Mouse (Mus musculus): ENCODE data around the gene Tars2. TPM values are rescaled to one million over a fixed set of nuclear protein-coding genes. Genes with fewer than 3 reads are reported as not detected.
"Not testable (repeated sequence)": the region's sequence is repeated elsewhere in the genome, so short reads cannot be mapped to it uniquely, and the experiment has no call there.

Tars2 gene
- 47.7 and 53.1 TPM in 2 replicates for polyA plus RNA-seq (2014; fragmentation: Nextera tagmentation; extraction: Ambion mirVana)

- no peak within 1 kb of the TSS for H3K4me2 ChIP-seq (ENCODE audit: low read depth, low read length)
- no peak within 1 kb of the TSS for H3K27ac ChIP-seq (replicated peaks; ENCODE audit: low read depth, low read length)
- H3K36me3 ChIP-seq (replicated peaks; ENCODE audit: control insufficient read depth, insufficient read depth, low read depth, low read length) = peaks cover 2% of the 10 kb centered on the region; the same call in 1 of the 2 replicates
- H3K4me3 ChIP-seq (ENCODE audit: low read depth, low read length) = no peak within 1 kb of the TSS
- 85% methylated on average over 6 of the region's 6 CpGs for WGBS
- H3K27me3 ChIP-seq (ENCODE audit: control insufficient read depth, insufficient read depth, low read length) = no peaks in the 10 kb centered on the region
- H3K9ac ChIP-seq (replicated peaks; ENCODE audit: low read length) = no peak within 1 kb of the TSS
- no peak for ATAC-seq (replicated peaks; ENCODE audit: insufficient number of reproducible peaks, low FRiP score, low TSS enrichment, low read depth)
- no peaks in the 10 kb centered on the region for H3K9me3 ChIP-seq (replicated peaks; ENCODE audit: control insufficient read depth, low read length)
- no peak for DNase-seq (ENCODE audit: low spot score)
- no peaks in the 10 kb centered on the region for H3K4me1 ChIP-seq (ENCODE audit: control insufficient read depth, insufficient read depth, low read length)
Measured at GRCm38 (mm10) chr3:95760106-95760505, at the start of gene Tars2. Gene Tars2 (minus strand): TSS chr3:95760206.

GRCm38 (mm10) chr3:95808384-95808783 is 48.4 kb upstream of the Tars2 start:
- Histone ChIP-seq H3K9me3 (replicated peaks; ENCODE audit: control insufficient read depth, low read length) (no peaks in the 10 kb centered on the region), H3K4me3 (ENCODE audit: low read depth, low read length) (no peak overlapping the region), H3K4me1 (ENCODE audit: control insufficient read depth, insufficient read depth, low read length) (no peaks in the 10 kb centered on the region), H3K27me3 (ENCODE audit: control insufficient read depth, insufficient read depth, low read length) (no peaks in the 10 kb centered on the region), H3K9ac (replicated peaks; ENCODE audit: low read length) (no peak overlapping the region), H3K27ac (replicated peaks; ENCODE audit: low read depth, low read length) (no peak overlapping the region), H3K4me2 (ENCODE audit: low read depth, low read length) (no peak overlapping the region), H3K36me3 (replicated peaks; ENCODE audit: control insufficient read depth, insufficient read depth, low read depth, low read length) (peaks cover 3% of the 10 kb centered on the region)
- ATAC-seq (replicated peaks; ENCODE audit: insufficient number of reproducible peaks, low FRiP score, low TSS enrichment, low read depth) = no peak
- WGBS = 74% methylated on average over 2 of the region's 2 CpGs
- DNase-seq (ENCODE audit: low spot score) = no peak

- not testable (repeated sequence) for H3K36me3 ChIP-seq (replicated peaks; ENCODE audit: control insufficient read depth, insufficient read depth, low read depth, low read length); H3K27ac ChIP-seq (replicated peaks; ENCODE audit: low read depth, low read length); H3K27me3 ChIP-seq (ENCODE audit: control insufficient read depth, insufficient read depth, low read length); H3K4me2 ChIP-seq (ENCODE audit: low read depth, low read length); H3K4me1 ChIP-seq (ENCODE audit: control insufficient read depth, insufficient read depth, low read length); H3K4me3 ChIP-seq (ENCODE audit: low read depth, low read length); DNase-seq (ENCODE audit: low spot score); H3K9me3 ChIP-seq (replicated peaks; ENCODE audit: control insufficient read depth, low read length); H3K9ac ChIP-seq (replicated peaks; ENCODE audit: low read length); ATAC-seq (replicated peaks; ENCODE audit: insufficient number of reproducible peaks, low FRiP score, low TSS enrichment, low read depth)
- WGBS = 77% methylated on average over 4 of the region's 6 CpGs
Measured at GRCm38 (mm10) chr3:95807630-95808029, 47.6 kb upstream of the Tars2 start.

GRCm38 (mm10) chr3:95806677-95807076 is 46.7 kb upstream of the Tars2 start:
- Histone ChIP-seq H3K4me2 (ENCODE audit: low read depth, low read length) (no peak overlapping the region), H3K4me1 (ENCODE audit: control insufficient read depth, insufficient read depth, low read length) (no peaks in the 10 kb centered on the region), H3K36me3 (replicated peaks; ENCODE audit: control insufficient read depth, insufficient read depth, low read depth, low read length) (peaks cover 3% of the 10 kb centered on the region), H3K27ac (replicated peaks; ENCODE audit: low read depth, low read length) (no peak overlapping the region), H3K9ac (replicated peaks; ENCODE audit: low read length) (no peak overlapping the region), H3K9me3 (replicated peaks; ENCODE audit: control insufficient read depth, low read length) (no peaks in the 10 kb centered on the region), H3K4me3 (ENCODE audit: low read depth, low read length) (no peak overlapping the region), H3K27me3 (ENCODE audit: control insufficient read depth, insufficient read depth, low read length) (no peaks in the 10 kb centered on the region)
- DNase-seq (ENCODE audit: low spot score) (no peak), ATAC-seq (replicated peaks; ENCODE audit: insufficient number of reproducible peaks, low FRiP score, low TSS enrichment, low read depth) (no peak)
- 83% methylated on average over 1 of the region's 1 CpGs for WGBS

GRCm38 (mm10) chr3:95803851-95804250 is 43.8 kb upstream of the Tars2 start:
- peaks cover 3% of the 10 kb centered on the region for H3K36me3 ChIP-seq (replicated peaks; ENCODE audit: control insufficient read depth, insufficient read depth, low read depth, low read length)
- no peak overlapping the region for H3K27ac ChIP-seq (replicated peaks; ENCODE audit: low read depth, low read length)
- no peak overlapping the region for H3K9ac ChIP-seq (replicated peaks; ENCODE audit: low read length)
- no peaks in the 10 kb centered on the region for H3K4me1 ChIP-seq (ENCODE audit: control insufficient read depth, insufficient read depth, low read length)
- ATAC-seq (replicated peaks; ENCODE audit: insufficient number of reproducible peaks, low FRiP score, low TSS enrichment, low read depth) (no peak), DNase-seq (ENCODE audit: low spot score) (no peak)
- H3K27me3 ChIP-seq (ENCODE audit: control insufficient read depth, insufficient read depth, low read length) = no peaks in the 10 kb centered on the region
- no peak overlapping the region for H3K4me2 ChIP-seq (ENCODE audit: low read depth, low read length)
- H3K4me3 ChIP-seq (ENCODE audit: low read depth, low read length) = no peak overlapping the region
- WGBS = 97% methylated on average over 4 of the region's 4 CpGs
- H3K9me3 ChIP-seq (replicated peaks; ENCODE audit: control insufficient read depth, low read length) = no peaks in the 10 kb centered on the region

GRCm38 (mm10) chr3:95798756-95799155 is 38.8 kb upstream of the Tars2 start:
- 89% methylated on average over 4 of the region's 4 CpGs for WGBS
- Histone ChIP-seq H3K4me2 (ENCODE audit: low read depth, low read length) (no peak overlapping the region), H3K4me3 (ENCODE audit: low read depth, low read length) (no peak overlapping the region), H3K27me3 (ENCODE audit: control insufficient read depth, insufficient read depth, low read length) (no peaks in the 10 kb centered on the region), H3K36me3 (replicated peaks; ENCODE audit: control insufficient read depth, insufficient read depth, low read depth, low read length) (no peaks in the 10 kb centered on the region; the same call in 1 of the 2 replicates), H3K27ac (replicated peaks; ENCODE audit: low read depth, low read length) (no peak overlapping the region), H3K9ac (replicated peaks; ENCODE audit: low read length) (no peak overlapping the region), H3K4me1 (ENCODE audit: control insufficient read depth, insufficient read depth, low read length) (no peaks in the 10 kb centered on the region), H3K9me3 (replicated peaks; ENCODE audit: control insufficient read depth, low read length) (no peaks in the 10 kb centered on the region)
- ATAC-seq (replicated peaks; ENCODE audit: insufficient number of reproducible peaks, low FRiP score, low TSS enrichment, low read depth) (no peak), DNase-seq (ENCODE audit: low spot score) (no peak)

- DNase-seq (ENCODE audit: low spot score) = no peak
- Histone ChIP-seq H3K4me3 (ENCODE audit: low read depth, low read length) (no peak overlapping the region), H3K9me3 (replicated peaks; ENCODE audit: control insufficient read depth, low read length) (no peaks in the 10 kb centered on the region), H3K27me3 (ENCODE audit: control insufficient read depth, insufficient read depth, low read length) (no peaks in the 10 kb centered on the region), H3K9ac (replicated peaks; ENCODE audit: low read length) (no peak overlapping the region), H3K36me3 (replicated peaks; ENCODE audit: control insufficient read depth, insufficient read depth, low read depth, low read length) (no peaks in the 10 kb centered on the region), H3K27ac (replicated peaks; ENCODE audit: low read depth, low read length) (no peak overlapping the region), H3K4me2 (ENCODE audit: low read depth, low read length) (no peak overlapping the region), H3K4me1 (ENCODE audit: control insufficient read depth, insufficient read depth, low read length) (no peaks in the 10 kb centered on the region)
- WGBS = 75% methylated on average over 1 of the region's 1 CpGs
- no peak for ATAC-seq (replicated peaks; ENCODE audit: insufficient number of reproducible peaks, low FRiP score, low TSS enrichment, low read depth)
Measured at GRCm38 (mm10) chr3:95794299-95794698, 34.3 kb upstream of the Tars2 start.

- H3K27me3 ChIP-seq (ENCODE audit: control insufficient read depth, insufficient read depth, low read length) = no peaks in the 10 kb centered on the region
- H3K4me2 ChIP-seq (ENCODE audit: low read depth, low read length) = no peak overlapping the region
- no peak overlapping the region for H3K9ac ChIP-seq (replicated peaks; ENCODE audit: low read length)
- H3K4me3 ChIP-seq (ENCODE audit: low read depth, low read length) = no peak overlapping the region
- H3K36me3 ChIP-seq (replicated peaks; ENCODE audit: control insufficient read depth, insufficient read depth, low read depth, low read length) = no peaks in the 10 kb centered on the region
- no peaks in the 10 kb centered on the region for H3K4me1 ChIP-seq (ENCODE audit: control insufficient read depth, insufficient read depth, low read length)
- no peaks in the 10 kb centered on the region for H3K9me3 ChIP-seq (replicated peaks; ENCODE audit: control insufficient read depth, low read length)
- DNase-seq (ENCODE audit: low spot score) (no peak), ATAC-seq (replicated peaks; ENCODE audit: insufficient number of reproducible peaks, low FRiP score, low TSS enrichment, low read depth) (no peak)
- H3K27ac ChIP-seq (replicated peaks; ENCODE audit: low read depth, low read length) = no peak overlapping the region
- 61% methylated on average over 2 of the region's 2 CpGs for WGBS
Measured at GRCm38 (mm10) chr3:95793662-95794061, 33.7 kb upstream of the Tars2 start.
